Mouse (Mus musculus): ENCODE measurements around the gene Kif26a.

Kif26a gene

GRCm38 (mm10) chr12:112163981-112164839, 18.2 kb downstream of the Kif26a start:
- no peak for DNase-seq (ENCODE audit: extremely low read depth, low read depth)

- no peak for DNase-seq (ENCODE audit: extremely low read depth, low read depth)
Observed at GRCm38 (mm10) chr12:112164840-112165219, 18.8 kb downstream of the Kif26a start.

GRCm38 (mm10) chr12:112169240-112169639, 23.2 kb downstream of the Kif26a start:
- DNase-seq (ENCODE audit: extremely low read depth, low read depth) = no peak

- DNase-seq (ENCODE audit: extremely low read depth, low read depth) = no peak
Observed at GRCm38 (mm10) chr12:112170671-112171574, 24.9 kb downstream of the Kif26a start.

GRCm38 (mm10) chr12:112171657-112172056, 25.6 kb downstream of the Kif26a start:
- no peak for DNase-seq (ENCODE audit: extremely low read depth, low read depth)

- DNase-seq (ENCODE audit: extremely low read depth, low read depth) = no peak
Observed at GRCm38 (mm10) chr12:112172214-112172613, 26.2 kb downstream of the Kif26a start.

- no peak for DNase-seq (ENCODE audit: extremely low read depth, low read depth)
Observed at GRCm38 (mm10) chr12:112177679-112178078, 31.7 kb downstream of the Kif26a start.

GRCm38 (mm10) chr12:112179687-112180086, 33.7 kb downstream of the Kif26a start:
- DNase-seq (ENCODE audit: extremely low read depth, low read depth) = no peak

- no peak for DNase-seq (ENCODE audit: extremely low read depth, low read depth)
Observed at GRCm38 (mm10) chr12:112181921-112182608, 36.1 kb downstream of the Kif26a start.

- DNase-seq (ENCODE audit: extremely low read depth, low read depth) = no peak
Observed at GRCm38 (mm10) chr12:112182609-112182955, 36.6 kb downstream of the Kif26a start.

GRCm38 (mm10) chr12:112183675-112184074, 37.7 kb downstream of the Kif26a start:
- DNase-seq (ENCODE audit: extremely low read depth, low read depth) = no peak

GRCm38 (mm10) chr12:112184390-112184789, 38.4 kb downstream of the Kif26a start:
- no peak for DNase-seq (ENCODE audit: extremely low read depth, low read depth)

- DNase-seq (ENCODE audit: extremely low read depth, low read depth) = no peak
Observed at GRCm38 (mm10) chr12:112186899-112187298, 40.9 kb downstream of the Kif26a start.

- DNase-seq (ENCODE audit: extremely low read depth, low read depth) = no peak
Observed at GRCm38 (mm10) chr12:112191753-112192152, 45.7 kb downstream of the Kif26a start.

GRCm38 (mm10) chr12:112195019-112195418, 49.0 kb downstream of the Kif26a start:
- DNase-seq (ENCODE audit: extremely low read depth, low read depth) = no peak

GRCm38 (mm10) chr12:112196562-112196961, 50.6 kb downstream of the Kif26a start:
- DNase-seq (ENCODE audit: extremely low read depth, low read depth) = no peak

GRCm38 (mm10) chr12:112199363-112199762, 53.4 kb downstream of the Kif26a start:
- no peak for DNase-seq (ENCODE audit: extremely low read depth, low read depth)

GRCm38 (mm10) chr12:112200045-112200444, 54.0 kb downstream of the Kif26a start:
- no peak for DNase-seq (ENCODE audit: extremely low read depth, low read depth)

GRCm38 (mm10) chr12:112207163-112207562, 61.2 kb downstream of the Kif26a start:
- DNase-seq (ENCODE audit: extremely low read depth, low read depth) = no peak

- DNase-seq (ENCODE audit: extremely low read depth, low read depth) = no peak
Observed at GRCm38 (mm10) chr12:112207734-112208133, 61.7 kb downstream of the Kif26a start.

GRCm38 (mm10) chr12:112210622-112211021, 64.6 kb downstream of the Kif26a start:
- no peak for DNase-seq (ENCODE audit: extremely low read depth, low read depth)

- DNase-seq (ENCODE audit: extremely low read depth, low read depth) = no peak
Observed at GRCm38 (mm10) chr12:112214441-112214857, 68.4 kb downstream of the Kif26a start.
